Mouse (Mus musculus) gastrocnemius, adult 18-20 months (tissue): Measurements from ENCODE around the gene Skor1. TPM values are rescaled to one million over a fixed set of nuclear protein-coding genes. Genes with fewer than 3 reads are reported as not detected.

Experiments
- DNase-seq: peaks from one replicate; pipeline ENCODE4 v3.0.0; 2021; ENCODE audit warnings: low spot score
- total RNA-seq, 2 experiments: library from RNA; stranded (reverse); gene quantifications; 2 replicates each; pipeline ENCODE4 v1.2.3; 2021

Gene Skor1
- total RNA-seq, 2 experiments from 2014 or later = 0.05 to 0.11 TPM

DNA sequence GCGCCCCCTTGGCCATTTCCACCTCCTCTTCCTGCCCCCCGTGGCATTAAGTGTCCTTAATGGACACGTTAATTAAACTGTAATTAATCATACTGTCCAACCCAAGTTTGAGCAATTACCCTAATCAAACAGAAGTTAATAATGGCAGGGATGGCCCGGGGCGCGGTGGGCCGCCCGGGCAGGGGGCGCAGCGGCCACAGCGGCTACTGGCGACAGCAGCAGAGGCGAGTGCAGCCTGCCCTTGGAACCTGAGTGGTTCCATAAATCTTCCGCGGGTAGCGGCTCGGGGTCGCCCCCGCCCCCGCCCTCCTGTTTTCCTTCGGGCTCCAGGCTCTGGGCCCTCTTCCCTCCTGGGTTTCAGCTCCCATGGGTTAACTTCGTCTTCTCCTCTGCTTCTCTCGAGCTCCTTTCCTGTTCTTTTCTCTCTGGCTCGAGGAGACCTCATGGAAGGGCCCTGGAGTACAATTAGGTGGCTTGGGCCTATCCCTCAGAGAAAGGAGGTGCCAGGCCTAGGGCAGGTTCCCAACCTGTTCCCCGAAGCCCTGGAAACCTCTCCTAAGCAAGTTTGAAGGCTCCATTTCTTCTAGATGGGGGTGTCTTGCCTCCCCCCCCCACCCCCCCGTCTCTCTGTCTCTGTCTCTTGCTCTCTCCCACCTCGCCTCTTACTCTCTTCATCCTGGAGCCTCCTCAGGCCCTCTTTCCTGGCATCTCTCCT is 1.5 kb upstream of the Skor1 start:
- DNase-seq = no peak

DNA sequence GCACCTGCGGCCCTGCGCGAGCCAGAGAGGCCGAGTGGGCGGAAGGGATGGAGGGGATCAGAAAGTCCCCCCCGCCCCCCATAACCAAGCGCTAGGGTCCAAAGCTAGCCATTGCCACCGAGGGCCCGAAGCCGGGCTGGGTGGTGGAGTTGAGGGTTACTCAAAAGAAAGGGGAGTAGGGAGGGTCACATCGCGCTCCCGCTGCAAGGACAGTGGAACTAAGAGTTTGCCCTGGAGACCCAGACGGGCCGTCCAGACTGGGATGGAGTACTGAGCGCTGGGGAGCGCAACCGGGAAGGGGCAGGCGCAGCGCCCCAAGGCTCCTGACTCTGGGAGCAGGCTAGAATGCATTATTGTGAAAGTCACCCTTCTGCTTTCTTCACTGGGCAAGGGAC is 608 bp upstream of the Skor1 start:
- DNase-seq = no peak

DNA sequence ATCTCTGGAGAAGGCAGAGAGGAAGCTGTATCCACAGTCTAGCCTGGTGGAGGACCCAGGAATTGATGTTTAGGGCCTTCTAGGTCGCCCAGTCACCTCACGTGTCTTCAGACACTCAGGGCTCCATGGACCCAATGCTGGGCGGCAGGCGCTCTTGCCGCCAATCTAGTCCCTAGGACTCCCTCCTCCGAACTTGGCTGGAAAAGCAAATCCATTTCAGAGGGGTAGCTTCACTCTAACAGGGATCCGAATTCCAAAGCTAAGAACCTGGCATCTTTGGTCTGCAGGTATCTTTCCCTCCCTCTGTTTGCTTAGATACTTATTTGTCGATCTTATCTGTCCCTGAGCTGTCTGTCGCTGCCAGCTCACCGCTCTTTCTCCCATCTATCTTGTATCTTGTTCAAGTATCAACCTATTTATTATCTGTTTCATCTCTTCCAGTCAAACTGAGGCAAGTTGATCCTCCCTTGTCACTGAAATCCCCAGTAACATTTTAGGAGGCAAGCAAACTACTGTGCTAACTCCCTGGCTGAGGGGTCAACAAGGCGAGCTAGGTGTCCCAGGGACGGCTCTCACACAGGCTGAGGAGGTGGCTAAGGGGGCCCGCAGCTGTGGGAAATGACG is 863 bp downstream of the Skor1 start:
- DNase-seq = no peak

DNA sequence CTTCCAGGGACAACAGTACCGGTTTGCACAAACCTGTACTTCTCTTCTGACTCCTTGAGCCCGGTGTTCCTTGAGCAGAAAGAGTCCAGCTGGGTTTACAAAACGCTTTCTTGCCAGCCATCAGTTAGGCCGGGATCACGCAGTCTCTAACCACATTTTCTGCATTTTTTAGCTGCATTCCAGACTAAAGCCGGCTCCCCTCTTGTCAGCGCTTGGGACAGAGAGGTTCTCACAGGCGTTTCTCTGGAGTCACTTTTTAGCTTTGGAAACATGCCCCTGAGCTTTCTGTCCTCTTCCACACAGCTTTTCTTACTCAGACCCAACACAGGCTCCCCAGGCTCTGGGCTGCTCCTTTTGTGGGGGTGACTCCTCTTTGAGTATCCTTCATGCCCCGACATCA is 1.5 kb downstream of the Skor1 start:
- DNase-seq = no peak

DNA sequence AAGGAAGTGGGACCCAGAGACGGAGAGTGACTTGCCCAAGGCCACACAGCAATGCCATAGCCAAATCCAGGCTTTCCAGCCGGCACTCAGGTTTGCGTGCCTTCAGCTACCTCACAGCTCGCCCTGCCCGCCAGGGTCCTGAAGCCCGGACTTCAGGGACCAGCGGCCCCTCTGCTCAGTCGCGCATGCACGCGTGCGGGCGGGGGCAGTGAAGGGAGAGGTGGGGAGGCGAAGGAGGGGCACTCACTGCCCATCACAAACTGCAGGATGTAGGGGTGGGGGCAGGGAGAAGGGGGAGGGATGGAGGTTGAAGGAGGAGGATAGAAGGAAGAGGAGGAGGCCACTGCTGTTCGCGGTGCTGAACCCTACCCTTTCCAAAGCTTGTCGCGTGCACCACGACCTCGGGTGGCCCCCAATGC is 1.9 kb downstream of the Skor1 start:
- no peak for DNase-seq

DNA sequence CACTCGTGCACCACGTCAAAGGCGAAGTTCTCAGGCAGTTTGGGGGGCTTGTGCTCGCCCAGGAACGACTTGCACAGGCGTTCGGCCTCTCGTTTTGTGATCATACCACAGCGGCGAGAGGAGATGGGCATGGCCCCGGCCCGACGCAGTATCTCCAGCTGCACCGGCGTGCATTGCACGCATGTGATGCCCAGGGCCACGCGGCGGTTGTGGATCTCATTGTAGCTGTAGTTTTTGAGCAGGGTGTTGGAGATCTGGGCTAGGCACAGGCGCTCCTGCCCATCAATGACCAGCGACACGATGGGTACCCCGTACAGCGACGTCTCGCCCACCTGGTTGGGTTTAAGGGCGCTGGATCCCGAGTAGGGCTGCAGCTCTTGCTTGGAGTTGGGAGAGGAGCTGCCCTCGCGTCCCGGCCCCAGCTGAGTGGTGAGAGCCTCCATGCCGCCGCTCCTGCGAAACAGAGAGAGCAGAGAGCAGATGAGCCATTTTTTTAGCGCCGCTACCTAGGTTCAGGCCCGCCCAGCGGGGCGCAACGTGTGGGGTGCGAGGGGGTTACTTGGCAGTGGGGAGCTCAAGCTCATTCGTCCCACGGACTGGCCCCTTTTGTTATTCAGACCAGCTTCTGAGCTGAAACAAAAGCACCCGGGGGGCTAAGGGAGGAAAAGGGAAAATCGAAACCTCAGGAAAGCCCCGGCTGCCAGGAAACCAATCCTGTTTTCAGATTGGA is 2.5 kb downstream of the Skor1 start:
- DNase-seq = no peak

DNA sequence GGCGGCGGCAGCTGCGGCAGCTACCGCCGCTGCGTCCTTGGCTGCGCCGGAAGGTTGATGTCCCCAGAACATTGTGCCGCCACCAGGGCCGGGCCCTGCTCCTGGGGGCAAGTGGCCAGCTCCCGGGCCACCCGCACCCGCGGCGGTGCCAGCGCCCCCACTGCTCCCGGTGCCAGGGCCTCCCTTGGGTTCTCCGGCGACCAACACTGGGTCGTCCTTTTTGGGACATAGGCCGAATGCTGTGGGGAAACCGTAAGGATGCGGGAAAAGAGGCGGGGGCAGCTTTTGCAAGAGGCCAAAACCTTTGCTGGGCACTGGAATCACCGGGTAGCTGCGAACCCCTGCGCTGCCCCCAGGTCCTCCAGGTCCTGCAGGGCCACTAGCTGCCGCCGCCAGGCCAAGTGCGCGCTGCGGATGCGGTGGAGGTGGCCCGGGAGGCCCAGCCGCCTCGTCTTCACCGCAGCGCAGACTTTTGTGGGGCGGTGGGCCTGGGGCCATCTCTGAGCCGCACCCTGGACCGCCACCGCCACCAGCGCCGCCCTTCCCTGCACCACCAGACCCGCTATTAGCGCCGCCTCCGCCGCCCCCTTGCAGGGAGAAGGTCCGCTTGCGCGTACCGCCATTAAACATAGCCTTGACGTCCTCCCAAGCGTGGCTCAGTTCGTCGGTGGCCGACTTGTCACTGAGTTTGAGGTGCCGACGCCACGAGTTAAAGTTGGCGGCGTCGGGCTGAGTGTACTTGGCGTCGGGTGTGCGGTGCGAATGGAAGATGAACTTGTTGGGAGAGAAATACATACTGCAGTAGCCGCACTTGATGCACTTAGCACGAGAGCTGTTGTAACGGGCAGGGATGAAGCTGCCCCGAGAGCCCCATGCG is 3.3 kb downstream of the Skor1 start:
- no peak for DNase-seq

DNA sequence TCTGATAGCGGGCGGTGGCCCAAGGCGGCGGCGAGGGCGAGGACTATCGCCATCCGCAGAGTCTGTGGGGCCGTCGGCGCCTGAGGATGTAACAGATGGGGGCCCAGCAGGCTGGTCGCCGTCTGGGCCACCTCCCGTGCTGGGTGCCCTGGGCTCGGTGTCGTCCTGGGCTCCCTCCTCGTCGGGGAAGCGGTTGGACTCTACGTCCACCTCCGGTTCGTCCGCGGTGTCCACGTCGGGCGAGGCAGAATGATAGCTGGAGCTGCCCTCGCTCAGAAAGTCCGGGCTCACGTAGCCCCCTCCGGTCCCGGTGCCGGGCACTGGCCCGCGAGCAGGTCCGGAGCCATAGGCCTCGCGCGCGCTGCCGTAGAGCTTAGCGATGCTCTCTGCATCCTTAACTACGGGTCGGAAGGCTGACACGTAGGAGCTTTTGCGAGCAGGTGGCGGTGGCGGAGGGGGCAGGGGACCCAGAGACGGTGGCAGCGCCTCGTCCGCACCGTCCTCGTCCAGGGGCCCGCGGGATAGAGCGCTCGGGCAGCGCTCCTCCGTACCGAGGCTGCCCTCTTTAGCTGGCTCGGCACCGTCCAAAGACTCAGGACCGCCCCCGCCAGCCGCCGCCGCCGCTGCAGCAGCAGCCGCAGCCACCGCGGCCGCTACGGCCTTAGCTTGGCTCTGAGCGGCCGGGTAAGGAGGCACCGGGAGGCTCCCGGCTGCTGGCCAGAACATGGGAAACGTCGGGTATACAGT is 4.1 kb downstream of the Skor1 start:
- no peak for DNase-seq

DNA sequence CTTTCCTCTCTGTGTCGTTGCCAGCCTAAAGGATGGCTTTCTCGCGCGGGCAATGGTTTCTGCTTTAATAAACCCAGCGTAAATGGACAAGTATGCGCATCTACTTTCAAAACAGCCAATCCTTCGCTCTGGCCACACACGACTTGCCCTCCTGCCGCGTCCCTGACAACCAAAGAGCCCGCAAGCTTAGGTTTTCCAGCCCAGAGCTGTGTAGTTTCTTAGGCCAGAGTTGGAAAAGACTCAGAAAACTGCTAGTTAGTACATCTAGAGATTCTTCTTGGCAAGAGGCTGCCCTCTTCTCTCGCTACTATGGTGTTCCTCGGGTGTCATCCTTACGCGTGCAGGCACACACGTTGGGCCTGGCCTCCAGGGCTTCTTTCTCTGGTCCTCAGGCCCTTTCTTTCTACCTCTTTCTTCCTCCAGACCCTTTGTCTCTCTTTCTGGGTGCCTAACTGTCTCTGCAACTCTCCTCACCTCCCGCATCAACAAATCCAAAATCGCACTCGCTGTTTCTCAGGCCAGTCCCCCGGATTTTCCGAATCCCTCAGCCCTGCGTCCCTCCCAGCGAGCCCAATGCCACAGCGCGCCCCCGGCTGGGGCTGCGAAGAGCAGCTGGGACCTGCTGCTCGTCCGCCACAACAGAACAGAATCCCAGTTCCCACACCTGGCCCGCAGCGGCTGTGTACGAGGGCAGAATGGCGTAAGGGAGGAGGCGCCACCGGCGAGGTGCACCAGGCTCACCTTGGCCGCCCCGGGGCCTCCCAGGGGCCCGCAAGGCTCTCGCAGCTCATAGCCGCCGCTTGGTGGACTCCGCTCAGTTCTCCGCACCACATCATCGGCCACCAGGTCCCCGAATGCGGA is 4.9 kb downstream of the Skor1 start:
- DNase-seq = no peak

DNA sequence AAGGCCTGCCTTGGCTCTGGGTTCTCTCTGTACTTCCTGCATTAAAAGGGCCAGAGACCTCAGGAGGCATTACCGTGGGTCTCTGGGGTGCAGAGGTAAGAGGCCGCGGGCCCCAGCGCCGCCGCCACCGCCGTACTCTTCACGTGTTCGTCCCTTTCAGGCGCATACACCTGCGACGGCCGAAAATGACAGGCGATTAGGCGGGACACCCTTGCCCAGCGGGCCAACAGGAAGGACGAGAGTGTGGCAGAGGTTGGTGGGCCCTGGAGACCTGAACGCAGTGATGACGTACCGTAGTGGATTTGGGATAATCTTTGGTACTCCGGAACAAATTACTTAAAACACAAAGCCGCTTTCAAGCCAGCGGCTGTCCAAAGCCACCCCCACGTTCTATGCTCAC is 5.5 kb downstream of the Skor1 start:
- no peak for DNase-seq

DNA sequence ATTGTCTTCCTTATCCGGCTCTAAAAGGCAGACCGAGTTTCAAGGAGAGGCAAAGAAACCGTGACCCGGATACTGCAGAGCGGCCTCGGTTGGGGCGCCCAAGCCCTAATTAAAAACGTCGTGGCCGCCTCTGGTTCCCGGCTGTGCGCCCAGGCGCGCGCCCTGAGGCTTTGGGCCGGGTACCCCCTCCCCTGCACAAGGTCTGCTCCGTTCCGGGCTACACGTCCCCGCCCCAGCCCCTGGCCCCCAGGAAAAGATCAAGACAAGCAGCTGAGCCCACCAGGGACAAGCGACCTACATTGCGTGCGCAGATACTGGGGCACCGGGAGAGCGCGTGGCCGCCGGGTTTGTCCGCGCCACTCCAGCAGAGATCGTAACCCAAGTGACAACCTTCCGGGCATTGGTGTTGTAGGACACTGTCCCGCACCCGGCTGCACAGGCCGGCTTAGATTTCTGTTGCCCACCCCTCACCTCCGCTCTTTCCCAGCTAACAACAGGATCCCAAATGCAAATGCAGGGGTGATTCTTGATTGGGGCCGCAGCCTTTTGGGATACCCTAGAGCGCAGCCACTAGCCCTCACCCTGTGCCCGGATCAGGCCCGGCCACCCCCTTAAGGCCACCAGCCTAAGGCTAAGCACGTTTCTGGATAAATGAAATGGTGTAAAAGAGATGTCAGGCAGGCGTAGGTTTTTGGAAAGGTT is 6.3 kb downstream of the Skor1 start:
- no peak for DNase-seq

DNA sequence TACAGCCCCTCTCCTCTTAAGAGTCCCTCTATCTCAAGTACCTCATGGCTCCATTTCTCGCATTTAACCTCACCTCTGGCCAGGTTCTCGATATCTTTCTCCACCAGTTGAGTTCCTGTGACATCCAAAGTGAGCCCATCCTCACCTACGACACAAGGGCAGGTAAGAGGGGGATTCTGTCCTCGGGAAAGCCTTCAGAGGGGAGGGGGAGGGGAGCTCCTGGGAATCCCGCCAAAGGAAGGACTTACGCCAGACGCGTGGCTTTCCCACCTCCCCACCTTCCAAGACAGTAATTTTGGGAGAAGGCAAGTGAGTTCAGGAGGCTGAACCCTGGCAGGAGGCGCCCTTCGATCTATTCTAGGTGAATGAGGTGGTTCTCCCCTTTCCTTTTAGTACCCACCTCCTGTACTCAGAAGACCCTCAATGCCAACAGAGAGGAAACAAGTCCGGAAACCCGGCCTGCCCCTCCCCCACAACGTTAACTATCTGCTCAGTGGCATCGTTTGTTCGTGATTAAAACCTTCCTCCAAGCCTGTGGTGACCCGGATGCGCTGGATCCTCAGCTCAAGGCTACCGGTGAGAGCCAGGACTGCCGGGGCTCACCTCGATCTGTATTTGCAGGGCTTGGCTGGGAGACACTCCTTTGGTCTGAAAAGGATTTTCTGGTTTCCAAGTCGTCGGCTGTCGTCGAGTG is 7.0 kb downstream of the Skor1 start:
- DNase-seq = no peak

DNA sequence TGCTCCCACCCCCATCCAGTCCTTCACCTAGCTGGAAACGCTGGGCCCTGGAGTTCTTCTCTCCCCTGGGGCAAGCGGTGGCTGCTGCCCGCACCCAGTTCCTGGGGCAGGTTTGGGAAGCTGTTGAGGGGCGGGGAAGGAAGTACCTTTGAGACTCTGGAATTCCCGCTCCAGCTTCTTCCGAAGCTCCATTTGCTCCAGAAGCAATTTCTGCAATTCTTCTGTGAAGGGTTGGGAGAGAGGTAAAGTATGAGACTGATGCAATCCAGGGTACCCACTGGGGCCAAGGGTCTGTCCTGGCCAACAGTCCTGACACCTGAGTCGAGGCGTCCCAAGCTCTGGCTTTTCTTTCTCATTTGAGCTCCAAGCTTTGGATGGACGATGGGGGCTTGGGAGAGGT is 8.6 kb downstream of the Skor1 start:
- DNase-seq = no peak

DNA sequence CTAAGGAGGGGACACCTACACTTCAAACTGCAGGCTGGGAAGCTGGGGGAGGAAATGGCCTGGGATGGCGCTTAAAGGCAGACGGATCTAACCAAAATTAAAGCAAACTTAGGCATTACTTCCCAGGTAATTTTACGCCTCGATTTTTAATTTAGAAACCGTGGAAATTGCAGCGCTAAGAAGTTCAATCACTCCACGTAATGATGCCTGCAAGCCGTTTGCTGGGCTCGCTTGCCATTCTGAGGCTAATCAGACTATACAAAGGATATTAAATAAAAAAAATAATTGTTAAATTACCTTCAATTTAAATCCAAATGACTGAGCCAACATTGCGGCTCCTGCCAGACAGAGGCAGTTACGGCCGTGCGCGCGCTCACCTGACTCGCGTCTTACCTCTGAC is 9.1 kb downstream of the Skor1 start:
- DNase-seq = no peak

DNA sequence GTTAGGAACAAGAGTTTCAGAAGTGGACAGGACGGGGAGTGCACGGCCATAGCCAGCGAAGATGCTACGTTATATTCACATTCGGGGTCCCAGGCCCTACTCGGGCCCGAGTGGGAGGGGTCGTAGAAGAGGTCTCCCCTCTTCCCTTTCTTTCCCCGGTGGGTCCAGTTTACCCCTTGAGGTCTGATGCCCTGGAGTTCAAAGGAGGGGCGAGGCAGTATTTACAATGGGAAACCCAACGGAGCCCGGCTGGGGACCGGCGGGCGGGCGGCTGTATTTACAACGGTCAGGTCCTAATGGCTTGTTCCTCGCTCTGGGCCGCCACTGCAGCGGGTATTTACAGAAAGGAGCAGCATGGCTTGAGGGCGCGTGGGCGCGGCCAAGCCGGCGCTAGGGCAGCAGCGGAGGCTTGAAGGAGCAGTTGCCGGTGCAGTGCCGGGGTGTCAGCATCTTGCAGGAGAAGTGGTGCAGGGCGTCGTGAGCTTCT is 10.2 kb downstream of the Skor1 start:
- no peak for DNase-seq

DNA sequence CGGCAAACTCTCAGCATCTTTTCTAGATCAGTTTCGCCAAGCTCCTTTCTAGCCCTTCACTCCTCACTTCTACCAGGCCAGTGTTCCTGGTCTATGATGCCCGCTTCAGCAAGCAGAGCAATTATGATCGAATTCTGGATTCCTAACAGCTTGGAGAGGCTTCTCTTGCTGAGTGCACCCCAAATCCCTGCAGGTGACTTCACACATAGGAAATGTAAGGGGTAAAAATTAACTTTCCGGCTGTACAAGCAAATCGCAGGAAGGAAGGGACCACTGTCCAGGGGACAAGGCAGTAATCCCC is 11.2 kb downstream of the Skor1 start:
- no peak for DNase-seq

DNA sequence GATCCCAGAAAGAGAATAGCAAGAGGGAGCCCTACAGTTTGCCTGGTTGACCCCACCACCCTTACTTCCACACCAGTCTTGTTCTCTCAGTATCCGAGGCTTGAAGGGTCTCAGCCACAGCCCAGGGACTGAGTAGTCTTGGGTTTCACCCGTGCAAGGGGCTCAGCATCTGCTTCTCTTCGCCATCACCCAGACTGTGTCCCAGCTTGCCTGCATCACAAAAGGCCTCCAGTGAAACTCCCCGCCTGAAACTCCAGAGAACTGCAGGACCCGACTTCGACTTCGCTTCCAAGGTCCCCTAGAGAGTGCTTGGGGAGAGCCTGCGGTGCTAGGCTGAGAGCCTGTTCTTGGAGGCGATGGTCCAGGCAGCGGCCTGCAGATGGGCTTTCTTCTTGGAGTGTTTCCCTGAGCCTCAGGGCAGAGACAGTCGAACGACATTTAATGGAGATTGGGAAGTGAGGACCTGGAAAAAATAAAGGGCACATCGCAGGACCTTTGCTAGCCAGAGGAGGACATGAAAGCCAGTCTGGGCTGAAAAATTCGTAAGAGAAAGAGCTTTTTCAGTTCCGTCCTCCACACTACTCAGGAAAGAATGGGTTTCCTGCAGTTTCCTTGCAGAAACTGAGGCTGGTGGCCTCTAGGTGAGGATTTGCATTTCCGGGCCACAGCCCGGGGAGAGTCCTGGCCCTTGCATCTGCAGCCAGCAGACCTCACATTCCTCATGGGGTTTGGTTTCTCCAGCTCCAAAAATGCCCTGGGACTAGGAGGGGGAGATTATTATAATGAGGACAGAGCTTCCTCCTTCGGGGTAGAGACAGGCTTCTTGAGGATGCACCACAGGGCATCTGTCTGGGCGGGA is 11.8 kb downstream of the Skor1 start:
- no peak for DNase-seq

DNA sequence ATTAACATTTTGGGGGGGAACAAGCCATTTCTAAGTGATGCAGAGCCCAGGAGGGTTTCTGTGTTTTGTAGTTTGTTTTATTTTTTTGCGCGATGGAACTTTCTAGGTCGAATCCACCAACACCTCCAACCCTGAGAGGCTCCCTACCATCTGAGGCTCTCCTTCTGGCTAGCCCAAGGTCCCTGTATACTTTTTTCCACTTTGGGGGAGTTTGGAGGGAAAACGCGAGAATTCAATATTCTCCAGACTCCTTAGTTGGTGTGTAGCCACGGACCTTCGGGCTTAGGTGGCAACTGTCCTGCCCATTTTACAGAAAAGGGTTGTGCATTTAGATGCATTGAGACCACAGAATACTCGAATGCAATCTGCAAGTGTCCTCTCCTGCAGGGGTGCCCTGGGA is 12.5 kb downstream of the Skor1 start:
- no peak for DNase-seq
